Mouse (Mus musculus): ENCODE data around the gene Rad17. TPM values are rescaled to one million over a fixed set of nuclear protein-coding genes. Genes with fewer than 3 reads are reported as not detected.

Gene Rad17
- polyA plus RNA-seq, 1 experiment from 2014 or later = 22.1 TPM

GRCm38 (mm10) chr13:100594838-100595551 is 55.9 kb downstream of the Rad17 start:
- Histone ChIP-seq H3K4me2 (replicated peaks) (no peak overlapping the region), H3K27ac (replicated peaks) (no peak overlapping the region), H3K4me1 (no peaks in the 10 kb centered on the region), H3K9ac (no peak overlapping the region), H3K36me3 (no peaks in the 10 kb centered on the region), H3K9me3 (replicated peaks) (no peaks in the 10 kb centered on the region), H3K27me3 (no peaks in the 10 kb centered on the region), H3K4me3 (replicated peaks) (no peak overlapping the region)
- 68% methylated on average over 5 of the region's 5 CpGs for WGBS
- ATAC-seq (ENCODE audit: insufficient number of reproducible peaks, low FRiP score, low TSS enrichment, low read depth) = no peak

- ATAC-seq (ENCODE audit: insufficient number of reproducible peaks, low FRiP score, low TSS enrichment, low read depth) = no peak
- H3K36me3 ChIP-seq = no peaks in the 10 kb centered on the region
- no peaks in the 10 kb centered on the region for H3K4me1 ChIP-seq
- H3K4me2 ChIP-seq (replicated peaks) = no peak overlapping the region; the same call in 1 of the 2 replicates
- no peaks in the 10 kb centered on the region for H3K27me3 ChIP-seq
- no peak overlapping the region for H3K4me3 ChIP-seq (replicated peaks)
- WGBS = 62% methylated on average over 11 of the region's 17 CpGs
- H3K9me3 ChIP-seq (replicated peaks) = no peaks in the 10 kb centered on the region
- H3K9ac ChIP-seq = no peak overlapping the region
- 0 out of 2 replicates have a peak overlapping the region, but pooled peaks have one; percentile 53 for H3K27ac ChIP-seq (replicated peaks)
Observed at GRCm38 (mm10) chr13:100594041-100594792, 56.6 kb downstream of the Rad17 start.

- H3K9ac ChIP-seq = no peak overlapping the region
- 0 out of 2 replicates have a peak overlapping the region, but pooled peaks have one; percentile 17 for H3K4me2 ChIP-seq (replicated peaks)
- WGBS = 75% methylated on average over 12 of the region's 12 CpGs
- H3K4me3 ChIP-seq (replicated peaks) = peak overlapping the region; percentile 11; the same call in 1 of the 2 replicates
- H3K27ac ChIP-seq (replicated peaks) = no peak overlapping the region
- ATAC-seq (ENCODE audit: insufficient number of reproducible peaks, low FRiP score, low TSS enrichment, low read depth) = no peak
- H3K9me3 ChIP-seq (replicated peaks) = no peaks in the 10 kb centered on the region
- H3K36me3 ChIP-seq = no peaks in the 10 kb centered on the region
- H3K27me3 ChIP-seq = no peaks in the 10 kb centered on the region
- no peaks in the 10 kb centered on the region for H3K4me1 ChIP-seq
Observed at GRCm38 (mm10) chr13:100588646-100589045, 62.2 kb downstream of the Rad17 start.

- ATAC-seq (ENCODE audit: insufficient number of reproducible peaks, low FRiP score, low TSS enrichment, low read depth) = no peak
- Histone ChIP-seq H3K27ac (replicated peaks) (no peak overlapping the region), H3K9ac (no peak overlapping the region), H3K4me1 (no peaks in the 10 kb centered on the region), H3K9me3 (replicated peaks) (no peaks in the 10 kb centered on the region), H3K36me3 (no peaks in the 10 kb centered on the region), H3K27me3 (no peaks in the 10 kb centered on the region), H3K4me2 (replicated peaks) (no peak overlapping the region), H3K4me3 (replicated peaks) (no peak overlapping the region)
- 38% methylated on average over 6 of the region's 6 CpGs for WGBS
Observed at GRCm38 (mm10) chr13:100582144-100582543, 68.7 kb downstream of the Rad17 start.

- H3K36me3 ChIP-seq = no peaks in the 10 kb centered on the region
- no peak overlapping the region for H3K9ac ChIP-seq
- no peak for ATAC-seq (ENCODE audit: insufficient number of reproducible peaks, low FRiP score, low TSS enrichment, low read depth)
- no peaks in the 10 kb centered on the region for H3K4me1 ChIP-seq
- no peak overlapping the region for H3K4me2 ChIP-seq (replicated peaks)
- no peaks in the 10 kb centered on the region for H3K9me3 ChIP-seq (replicated peaks)
- no peaks in the 10 kb centered on the region for H3K27me3 ChIP-seq
- H3K27ac ChIP-seq (replicated peaks) = no peak overlapping the region
- 28% methylated on average over 3 of the region's 3 CpGs for WGBS
- no peak overlapping the region for H3K4me3 ChIP-seq (replicated peaks)
Observed at GRCm38 (mm10) chr13:100581701-100582100, 69.2 kb downstream of the Rad17 start.

- Histone ChIP-seq H3K36me3 (no peaks in the 10 kb centered on the region), H3K9me3 (replicated peaks) (no peaks in the 10 kb centered on the region), H3K4me1 (no peaks in the 10 kb centered on the region), H3K27ac (replicated peaks) (no peak overlapping the region), H3K4me3 (replicated peaks) (no peak overlapping the region), H3K27me3 (no peaks in the 10 kb centered on the region), H3K4me2 (replicated peaks) (no peak overlapping the region), H3K9ac (no peak overlapping the region)
- ATAC-seq (ENCODE audit: insufficient number of reproducible peaks, low FRiP score, low TSS enrichment, low read depth) = no peak
Observed at GRCm38 (mm10) chr13:100579951-100580350, 70.9 kb downstream of the Rad17 start.

- no peaks in the 10 kb centered on the region for H3K4me1 ChIP-seq
- H3K27ac ChIP-seq (replicated peaks) = no peak overlapping the region
- ATAC-seq (ENCODE audit: insufficient number of reproducible peaks, low FRiP score, low TSS enrichment, low read depth) = no peak
- H3K36me3 ChIP-seq = no peaks in the 10 kb centered on the region
- H3K4me3 ChIP-seq (replicated peaks) = no peak overlapping the region
- no peaks in the 10 kb centered on the region for H3K27me3 ChIP-seq
- WGBS = 49% methylated on average over 3 of the region's 3 CpGs
- no peak overlapping the region for H3K9ac ChIP-seq
- no peaks in the 10 kb centered on the region for H3K9me3 ChIP-seq (replicated peaks)
- H3K4me2 ChIP-seq (replicated peaks) = no peak overlapping the region
Observed at GRCm38 (mm10) chr13:100579220-100579619, 71.6 kb downstream of the Rad17 start.

- WGBS = 64% methylated on average over 2 of the region's 2 CpGs
- H3K4me2 ChIP-seq (replicated peaks) = no peak overlapping the region
- H3K9ac ChIP-seq = no peak overlapping the region
- no peak overlapping the region for H3K27ac ChIP-seq (replicated peaks)
- H3K36me3 ChIP-seq = no peaks in the 10 kb centered on the region
- H3K27me3 ChIP-seq = no peaks in the 10 kb centered on the region
- no peak overlapping the region for H3K4me3 ChIP-seq (replicated peaks)
- no peak for ATAC-seq (ENCODE audit: insufficient number of reproducible peaks, low FRiP score, low TSS enrichment, low read depth)
- no peaks in the 10 kb centered on the region for H3K4me1 ChIP-seq
- no peaks in the 10 kb centered on the region for H3K9me3 ChIP-seq (replicated peaks)
Observed at GRCm38 (mm10) chr13:100575950-100576349, 74.9 kb downstream of the Rad17 start.

- no peak overlapping the region for H3K27ac ChIP-seq (replicated peaks)
- no peak overlapping the region for H3K4me2 ChIP-seq (replicated peaks)
- no peaks in the 10 kb centered on the region for H3K9me3 ChIP-seq (replicated peaks)
- no peaks in the 10 kb centered on the region for H3K36me3 ChIP-seq
- no peak for ATAC-seq (ENCODE audit: insufficient number of reproducible peaks, low FRiP score, low TSS enrichment, low read depth)
- no peaks in the 10 kb centered on the region for H3K27me3 ChIP-seq
- H3K4me1 ChIP-seq = no peaks in the 10 kb centered on the region
- 70% methylated on average over 2 of the region's 2 CpGs for WGBS
- H3K9ac ChIP-seq = no peak overlapping the region
- H3K4me3 ChIP-seq (replicated peaks) = no peak overlapping the region
Observed at GRCm38 (mm10) chr13:100570713-100571112, 80.1 kb downstream of the Rad17 start.

- H3K36me3 ChIP-seq = no peaks in the 10 kb centered on the region
- no peak overlapping the region for H3K27ac ChIP-seq (replicated peaks)
- 87% methylated on average over 1 of the region's 1 CpGs for WGBS
- H3K4me3 ChIP-seq (replicated peaks) = no peak overlapping the region
- no peaks in the 10 kb centered on the region for H3K9me3 ChIP-seq (replicated peaks)
- no peak for ATAC-seq (ENCODE audit: insufficient number of reproducible peaks, low FRiP score, low TSS enrichment, low read depth)
- no peak overlapping the region for H3K9ac ChIP-seq
- no peaks in the 10 kb centered on the region for H3K4me1 ChIP-seq
- H3K4me2 ChIP-seq (replicated peaks) = no peak overlapping the region
- H3K27me3 ChIP-seq = no peaks in the 10 kb centered on the region
Observed at GRCm38 (mm10) chr13:100568359-100568758, 82.5 kb downstream of the Rad17 start.
